Comparison of ENCODE assay signal across 9 mouse cellular contexts in the genomic region with DNA sequence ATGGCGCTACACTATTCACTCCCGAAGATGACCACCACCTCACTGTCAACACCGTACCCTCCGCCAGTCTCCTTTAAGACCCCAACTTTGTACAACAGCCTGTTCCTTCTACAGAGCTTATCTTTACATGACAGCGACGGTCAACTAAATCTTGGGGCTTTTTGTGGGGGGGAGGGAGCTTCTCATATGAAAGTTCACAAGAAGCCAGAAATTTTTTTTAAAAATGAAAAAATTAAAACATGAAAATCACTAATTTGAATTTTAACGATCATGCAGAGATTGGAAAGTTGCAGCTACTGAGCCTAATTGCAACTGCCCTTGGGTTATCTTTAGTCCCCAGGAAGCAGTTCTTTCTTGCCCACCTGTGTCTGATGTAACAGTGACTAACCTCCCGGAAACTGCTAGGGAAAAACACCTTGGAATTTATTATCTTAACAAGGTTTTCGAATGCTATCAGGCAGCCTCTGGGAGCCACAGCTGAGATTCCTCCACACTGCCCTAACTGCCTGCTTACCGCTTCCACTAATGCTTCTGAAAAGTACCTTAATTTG. TPM values are rescaled to one million over a fixed set of nuclear protein-coding genes. Genes with fewer than 3 reads are reported as not detected.
DNase-seq lines count a peak whose midpoint lies in the region; ATAC-seq and TF ChIP-seq lines count a peak whose summit lies in the region.
"Had no signal": no experiment of that assay in that cellular context is flagged by ENCODE, and none has a peak within 500 bp of the region (broad histone marks: within the 10 kb centered on the region; RNA-seq: fewer than 3 reads in every experiment).

No protein-coding gene starts in this region.

- TF ChIP-seq EP300 in heart, postnatal 0 days (IDR thresholded peaks at IDR 0.05; ENCODE audit: low read depth), result no peak
- TF ChIP-seq EP300 in liver, postnatal 0 days (IDR thresholded peaks at IDR 0.05; ENCODE audit: low read depth), result no peak

- TF ChIP-seq POLR2A in liver, adult 2 months (IDR thresholded peaks at IDR 0.05; ENCODE audit: extremely low read depth, insufficient read depth, low read length), result no peak

- ATAC-seq in erythroblast, adult 5-6 weeks (replicated peaks; ENCODE audit: low FRiP score, poor library complexity, severe bottlenecking), result no peak
- no peak for ATAC-seq in heart, postnatal 0 days (ENCODE audit: insufficient read depth, low read depth)
- no peak for ATAC-seq in liver, postnatal 0 days
- no peak for ATAC-seq in inflammation-experienced regulatory T-cells, adult 6 months

- peak overlapping the region; percentile 84 for H3K4me2 ChIP-seq in heart, postnatal 0 days (ENCODE audit: low read depth, low read length)
- peak overlapping the region; percentile 94 for H3K4me2 ChIP-seq in liver, postnatal 0 days (ENCODE audit: low read depth, low read length)

- H3K4me1 ChIP-seq in erythroblast, embryonic 14.5 days (ENCODE audit: control insufficient read depth), result peaks cover 41% of the 10 kb centered on the region
- 0 out of 2 replicates have a peak, but pooled peaks cover 7% of the 10 kb centered on the region for H3K4me1 ChIP-seq in liver, adult 2 months (ENCODE audit: control insufficient read depth, insufficient read depth, low read length)
- peaks cover 25% of the 10 kb centered on the region for H3K4me1 ChIP-seq in heart, postnatal 0 days (ENCODE audit: control insufficient read depth, insufficient read depth)
- H3K4me1 ChIP-seq in liver, postnatal 0 days (ENCODE audit: insufficient read depth), result peaks cover 29% of the 10 kb centered on the region

- no peak for TF ChIP-seq CTCF in liver, adult 2 months (IDR thresholded peaks at IDR 0.05; ENCODE audit: low read depth, low read length)
- no peak for TF ChIP-seq CTCF in heart, postnatal 0 days (IDR thresholded peaks at IDR 0.05; ENCODE audit: low read depth)
- no peak for TF ChIP-seq CTCF in liver, postnatal 0 days (IDR thresholded peaks at IDR 0.05; ENCODE audit: low read depth)

- DNase-seq in liver, adult 2 months (ENCODE audit: extremely low read depth, low read depth, low spot score), result no peak
- no peak for DNase-seq in liver
- no peak for DNase-seq in heart, postnatal 0 days (ENCODE audit: low spot score)
- no peak for DNase-seq in liver, postnatal 0 days
- no peak for DNase-seq in layer of hippocampus, adult 8-10 months (ENCODE audit: low spot score in 2 of 2)
- DNase-seq: adrenal gland, postnatal 25 days had no signal

- H3K36me3 ChIP-seq in erythroblast, embryonic 14.5 days (ENCODE audit: control insufficient read depth), result peaks cover 3% of the 10 kb centered on the region; the same call in 1 of the 2 replicates
- H3K36me3 ChIP-seq in liver, adult 2 months (ENCODE audit: control insufficient read depth, insufficient read depth, low read length), result no peaks in the 10 kb centered on the region
- no peaks in the 10 kb centered on the region for H3K36me3 ChIP-seq in heart, postnatal 0 days (replicated peaks; ENCODE audit: control insufficient read depth, insufficient read depth, low read length)
- H3K36me3 ChIP-seq in liver, postnatal 0 days (replicated peaks; ENCODE audit: insufficient read depth, low read length), result 0 out of 2 replicates have a peak, but pooled peaks cover 2% of the 10 kb centered on the region

- peaks cover 21% of the 10 kb centered on the region; the same call in 1 of the 2 replicates for H3K79me2 ChIP-seq in liver, adult 2 months (ENCODE audit: control insufficient read depth, insufficient read depth, low read length)

- peak overlapping the region; percentile 39; the same call in 1 of the 2 replicates for H3K9ac ChIP-seq in liver, adult 2 months (ENCODE audit: low read depth, low read length)
- H3K9ac ChIP-seq in heart, postnatal 0 days (replicated peaks; ENCODE audit: low read depth, low read length), result 0 out of 2 replicates have a peak overlapping the region, but pooled peaks have one; percentile 82
- peak overlapping the region; percentile 86 for H3K9ac ChIP-seq in liver, postnatal 0 days (replicated peaks)

- WGBS in liver, adult 2 months, result 62% methylated on average over 10 of the region's 10 CpGs
- WGBS in heart, postnatal 0 days, result 45% methylated on average over 10 of the region's 10 CpGs
- WGBS in liver, postnatal 0 days (ENCODE audit: insufficient replicate concordance), result 19% methylated on average over 10 of the region's 10 CpGs

- H3K27ac ChIP-seq in liver, adult 2 months (replicated peaks; ENCODE audit: insufficient read depth, low read depth, low read length), result peak overlapping the region; percentile 51
- H3K27ac ChIP-seq in heart, postnatal 0 days (ENCODE audit: low read depth), result peak overlapping the region; percentile 86
- peak overlapping the region; percentile 95 for H3K27ac ChIP-seq in liver, postnatal 0 days (ENCODE audit: low read depth)

- H3K27me3 ChIP-seq in erythroblast, embryonic 14.5 days (ENCODE audit: control insufficient read depth), result peaks cover 2% of the 10 kb centered on the region; the same call in 1 of the 2 replicates
- H3K27me3 ChIP-seq in liver, adult 2 months (ENCODE audit: control insufficient read depth, insufficient read depth, low read length), result no peaks in the 10 kb centered on the region
- H3K27me3 ChIP-seq in heart, postnatal 0 days (ENCODE audit: control insufficient read depth, insufficient read depth, low read length), result no peaks in the 10 kb centered on the region
- H3K27me3 ChIP-seq in liver, postnatal 0 days (ENCODE audit: insufficient read depth, low read length), result no peaks in the 10 kb centered on the region

- peak overlapping the region; percentile 86 for H3K4me3 ChIP-seq in erythroblast, embryonic 14.5 days (replicated peaks)
- no peak overlapping the region; the same call in 1 of the 2 replicates for H3K4me3 ChIP-seq in liver, adult 2 months (ENCODE audit: insufficient read depth, low read depth, low read length)
- peak overlapping the region; percentile 82 for H3K4me3 ChIP-seq in heart, postnatal 0 days (ENCODE audit: low read depth, low read length)
- H3K4me3 ChIP-seq in liver, postnatal 0 days (ENCODE audit: low read depth, low read length), result peak overlapping the region; percentile 92

- H3K9me3 ChIP-seq in erythroblast, embryonic 14.5 days (ENCODE audit: control insufficient read depth, low read length), result no peaks in the 10 kb centered on the region
- H3K9me3 ChIP-seq in heart, postnatal 0 days (replicated peaks; ENCODE audit: control insufficient read depth, low read length), result no peaks in the 10 kb centered on the region
- no peaks in the 10 kb centered on the region for H3K9me3 ChIP-seq in liver, postnatal 0 days (ENCODE audit: low read length)

RNA-seq across cellular contexts. Expression of gene Sft2d2, which starts 1.4 kb away (rescaled TPM):
- 0.06 and 0.13 TPM in 2 replicates for polyA plus RNA-seq in erythroblast, embryonic 14.5 days (2012)
- 7.9 and 11.5 TPM in 2 replicates for total RNA-seq in erythroblast, adult 5-6 weeks (2015; ENCODE audit: low replicate concordance)
- total RNA-seq in erythroblast, adult 5-6 weeks (2017; ENCODE audit: low replicate concordance), result 7.1 and 10.3 TPM in 2 replicates
- total RNA-seq in liver, adult 2 months (2014; rRNA removed), result 29.8 and 34.5 TPM in 2 replicates
- 32.4 and 37.2 TPM in 2 replicates for polyA plus RNA-seq in liver, adult 2 months (2012; rRNA removed)
- 21.2 and 34.7 TPM in 2 replicates for total RNA-seq in heart, postnatal 0 days (2014; rRNA removed; ENCODE audit: low replicate concordance)
- 11.6 and 11.9 TPM in 2 replicates for polyA plus RNA-seq in heart, postnatal 0 days (2015; fragmentation: Nextera tagmentation; extraction: Ambion mirVana)
- polyA plus RNA-seq in liver, postnatal 0 days (2015; fragmentation: Nextera tagmentation; extraction: Ambion mirVana), result 7.8 and 8.8 TPM in 2 replicates
- total RNA-seq in layer of hippocampus, adult 8-10 months (2022), result 10 to 100 TPM; 14.1 to 17.6 (median 14.9) TPM
- polyA plus RNA-seq in inflammation-experienced regulatory T-cells, adult 6 months (2017; shearing (Covaris generic)), result 10 to 100 TPM; 25.7 to 30.3 (median 27.4) TPM

RNA-seq across cellular contexts. Expression of gene Tbx19, which starts 32.2 kb away (rescaled TPM):
- 0.01 TPM in 1 of 2 replicates, not detected in the other for polyA plus RNA-seq in erythroblast, embryonic 14.5 days (2012)
- total RNA-seq in erythroblast, adult 5-6 weeks (2015; ENCODE audit: low replicate concordance), result not detected in 2 replicates
- not detected in 2 replicates for total RNA-seq in erythroblast, adult 5-6 weeks (2017; ENCODE audit: low replicate concordance)
- not detected in 2 replicates for total RNA-seq in liver, adult 2 months (2014; rRNA removed)
- 0.20 TPM in 1 of 2 replicates, not detected in the other for polyA plus RNA-seq in liver, adult 2 months (2012; rRNA removed)
- total RNA-seq in heart, postnatal 0 days (2014; rRNA removed; ENCODE audit: low replicate concordance), result not detected in 2 replicates
- polyA plus RNA-seq in heart, postnatal 0 days (2015; fragmentation: Nextera tagmentation; extraction: Ambion mirVana), result not detected in 2 replicates
- 0.04 and 0.06 TPM in 2 replicates for polyA plus RNA-seq in liver, postnatal 0 days (2015; fragmentation: Nextera tagmentation; extraction: Ambion mirVana)
- total RNA-seq in layer of hippocampus, adult 8-10 months (2022), result not detected
- not detected for polyA plus RNA-seq in inflammation-experienced regulatory T-cells, adult 6 months (2017; shearing (Covaris generic))

RNA-seq across cellular contexts. Expression of gene Tiprl, which starts 44.0 kb away (rescaled TPM):
- polyA plus RNA-seq in erythroblast, embryonic 14.5 days (2012), result 1.1 and 1.2 TPM in 2 replicates
- total RNA-seq in erythroblast, adult 5-6 weeks (2015; ENCODE audit: low replicate concordance), result 3.1 and 10.4 TPM in 2 replicates
- 7.0 and 29.6 TPM in 2 replicates for total RNA-seq in erythroblast, adult 5-6 weeks (2017; ENCODE audit: low replicate concordance)
- total RNA-seq in liver, adult 2 months (2014; rRNA removed), result 14.7 and 20.7 TPM in 2 replicates
- 12.2 and 12.7 TPM in 2 replicates for polyA plus RNA-seq in liver, adult 2 months (2012; rRNA removed)
- 11.7 and 24.8 TPM in 2 replicates for total RNA-seq in heart, postnatal 0 days (2014; rRNA removed; ENCODE audit: low replicate concordance)
- polyA plus RNA-seq in heart, postnatal 0 days (2015; fragmentation: Nextera tagmentation; extraction: Ambion mirVana), result 84.7 and 85.5 TPM in 2 replicates
- 41.3 and 41.4 TPM in 2 replicates for polyA plus RNA-seq in liver, postnatal 0 days (2015; fragmentation: Nextera tagmentation; extraction: Ambion mirVana)
- 10 to 100 TPM; 59.9 to 71.1 (median 65.2) TPM for total RNA-seq in layer of hippocampus, adult 8-10 months (2022)
- 100 to 1,000 TPM; 109 to 158 (median 114) TPM for polyA plus RNA-seq in inflammation-experienced regulatory T-cells, adult 6 months (2017; shearing (Covaris generic))
